Mouse (Mus musculus) neural tube, embryonic 10.5 days (tissue): ENCODE measurements around the gene Akt1.

ENCODE experiments used
- DNase-seq: peaks from one replicate; pipeline ENCODE4 v3.0.0-alpha.2; 2017; ENCODE audit warnings: low spot score; ENCODE audit errors: extremely low spot score

The Akt1 gene

GRCm38 (mm10) chr12:112663303-112663702 is 11.4 kb downstream of the Akt1 start:
- no peak for DNase-seq

GRCm38 (mm10) chr12:112661851-112662250 is 12.8 kb downstream of the Akt1 start:
- DNase-seq = no peak

- no peak for DNase-seq
Observed at GRCm38 (mm10) chr12:112661327-112661605, 13.4 kb downstream of the Akt1 start.

GRCm38 (mm10) chr12:112660576-112661326 is 13.9 kb downstream of the Akt1 start:
- DNase-seq = no peak

- no peak for DNase-seq
Observed at GRCm38 (mm10) chr12:112659109-112659508, 15.6 kb downstream of the Akt1 start.

- no peak for DNase-seq
Observed at GRCm38 (mm10) chr12:112658619-112659018, 16.1 kb downstream of the Akt1 start.

- no peak for DNase-seq
Observed at GRCm38 (mm10) chr12:112654076-112654475, 20.6 kb downstream of the Akt1 start.

GRCm38 (mm10) chr12:112653157-112653824 is 21.4 kb downstream of the Akt1 start:
- peak; percentile 81 for DNase-seq

GRCm38 (mm10) chr12:112651778-112652439 is 22.8 kb downstream of the Akt1 start:
- DNase-seq = no peak

- DNase-seq = no peak
Observed at GRCm38 (mm10) chr12:112648081-112648480, 26.6 kb downstream of the Akt1 start.

- DNase-seq = no peak
Observed at GRCm38 (mm10) chr12:112646139-112646538, 28.5 kb downstream of the Akt1 start.

- DNase-seq = no peak
Observed at GRCm38 (mm10) chr12:112644855-112645506, 29.7 kb downstream of the Akt1 start.

- DNase-seq = peak; percentile 96
Observed at GRCm38 (mm10) chr12:112644180-112644854, 30.4 kb downstream of the Akt1 start, which contains the start of gene Siva1. Gene Siva1 (plus strand): TSS chr12:112644679.

GRCm38 (mm10) chr12:112643126-112643525 is 31.6 kb downstream of the Akt1 start:
- DNase-seq = no peak

- no peak for DNase-seq
Observed at GRCm38 (mm10) chr12:112639526-112639925, 35.2 kb downstream of the Akt1 start.

- DNase-seq = no peak
Observed at GRCm38 (mm10) chr12:112633686-112634085, 41.0 kb downstream of the Akt1 start.

GRCm38 (mm10) chr12:112632907-112633306 is 41.8 kb downstream of the Akt1 start:
- no peak for DNase-seq

- DNase-seq = no peak
Observed at GRCm38 (mm10) chr12:112632084-112632777, 42.5 kb downstream of the Akt1 start.

GRCm38 (mm10) chr12:112631472-112631871 is 43.2 kb downstream of the Akt1 start:
- DNase-seq = no peak

- no peak for DNase-seq
Observed at GRCm38 (mm10) chr12:112630796-112631195, 43.9 kb downstream of the Akt1 start.

GRCm38 (mm10) chr12:112630029-112630428 is 44.7 kb downstream of the Akt1 start:
- no peak for DNase-seq
